Comparison of ENCODE assay signal across 9 mouse cellular contexts in genomic region chr11:114636292-114636691, GRCm38 (mm10). TPM values are rescaled to one million over a fixed set of nuclear protein-coding genes. Genes with fewer than 3 reads are reported as not detected.
DNase-seq lines count a peak whose midpoint lies in the region; ATAC-seq and TF ChIP-seq lines count a peak whose summit lies in the region.
"Had no signal": no experiment of that assay in that cellular context is flagged by ENCODE, and none has a peak within 500 bp of the region (broad histone marks: within the 10 kb centered on the region; RNA-seq: fewer than 3 reads in every experiment).

No protein-coding gene starts in this region.

- peak overlapping the region; percentile 21; the same call in 1 of the 2 replicates for H3K4me3 ChIP-seq in hindbrain, embryonic 10.5 days
- no peak overlapping the region for H3K4me3 ChIP-seq in lung, postnatal 0 days (ENCODE audit: low read depth, low read length)
- H3K4me3 ChIP-seq: myocyte had no signal

- H3K4me2 ChIP-seq in lung, postnatal 0 days (replicated peaks; ENCODE audit: low read depth, low read length) = no peak overlapping the region

- WGBS in hindbrain, embryonic 10.5 days = 2% methylated on average over 6 of the region's 6 CpGs
- WGBS in lung, postnatal 0 days = 2% methylated on average over 6 of the region's 6 CpGs

- H3K36me3 ChIP-seq in hindbrain, embryonic 10.5 days = no peaks in the 10 kb centered on the region
- no peaks in the 10 kb centered on the region for H3K36me3 ChIP-seq in lung, postnatal 0 days (ENCODE audit: insufficient read depth, low read length)

- H3K27ac ChIP-seq in hindbrain, embryonic 10.5 days = no peak overlapping the region
- H3K27ac ChIP-seq in lung, postnatal 0 days (ENCODE audit: low read length) = no peak overlapping the region

- H3K4me1 ChIP-seq in hindbrain, embryonic 10.5 days (replicated peaks) = peaks cover 44% of the 10 kb centered on the region
- H3K4me1 ChIP-seq in lung, postnatal 0 days (ENCODE audit: insufficient read depth, low read depth, low read length) = no peaks in the 10 kb centered on the region

- no peaks in the 10 kb centered on the region for H3K9me3 ChIP-seq in hindbrain, embryonic 10.5 days
- H3K9me3 ChIP-seq in lung, postnatal 0 days (ENCODE audit: low read length) = no peaks in the 10 kb centered on the region

- peaks cover 56% of the 10 kb centered on the region for H3K27me3 ChIP-seq in hindbrain, embryonic 10.5 days (ENCODE audit: insufficient read depth, poor library complexity, severe bottlenecking)
- 0 out of 2 replicates have a peak, but pooled peaks cover 10% of the 10 kb centered on the region for H3K27me3 ChIP-seq in lung, postnatal 0 days (replicated peaks; ENCODE audit: insufficient read depth, low read length)

- TF ChIP-seq CTCF in lung, postnatal 0 days (IDR thresholded peaks at IDR 0.05) = peak; percentile 96

- peak; percentile 85 for DNase-seq in Muller cell, postnatal 12 days (ENCODE audit: inconsistent ontology term)
- DNase-seq in cerebellum, adult 9-10 months = peak; percentile 92
- peak; percentile 78 to 96 for DNase-seq in frontal cortex, adult 2 months (ENCODE audit: extremely low spot score in 1 of 2, low spot score in 1 of 2)
- peak; percentile 92 for DNase-seq in hindbrain, embryonic 10.5 days (ENCODE audit: low spot score)
- peak; percentile 77 to 87 for DNase-seq in layer of hippocampus, adult 8-10 months (ENCODE audit: low spot score in 2 of 2)
- peak; percentile 86 for DNase-seq in lung, postnatal 0 days (ENCODE audit: low spot score)
- DNase-seq in retina, adult 2 months (ENCODE audit: low read depth, low spot score) = peak; percentile 65
- peak; percentile 86 for DNase-seq in thymus, postnatal 14 days

- no peak for TF ChIP-seq EP300 in lung, postnatal 0 days (IDR thresholded peaks at IDR 0.05)

- peak; percentile 46; the same call in 1 of the 2 replicates for ATAC-seq in lung, postnatal 0 days

- H3K9ac ChIP-seq in lung, postnatal 0 days (replicated peaks; ENCODE audit: low read depth) = no peak overlapping the region

RNA-seq across cellular contexts. Expression of gene Rpl38, which starts 32.0 kb away (rescaled TPM):
- 1,969 and 2,066 TPM in 2 replicates for polyA plus RNA-seq in frontal cortex, adult 2 months (2012; rRNA removed)
- 959 and 1,042 TPM in 2 replicates for polyA plus RNA-seq in hindbrain, embryonic 10.5 days (2016; fragmentation: Nextera tagmentation; extraction: Ambion mirVana)
- total RNA-seq in layer of hippocampus, adult 8-10 months (2022) = 1,000 to 10,000 TPM in 2 of 4 experiments, 100 to 1,000 TPM in 2; 690 to 1,011 (median 866) TPM
- 728 and 824 TPM in 2 replicates for polyA plus RNA-seq in lung, postnatal 0 days (2015; fragmentation: Nextera tagmentation; extraction: Ambion mirVana)

RNA-seq across cellular contexts. Expression of gene Ttyh2, which starts 38.9 kb away (rescaled TPM):
- 19.0 and 20.1 TPM in 2 replicates for polyA plus RNA-seq in frontal cortex, adult 2 months (2012; rRNA removed)
- polyA plus RNA-seq in hindbrain, embryonic 10.5 days (2016; fragmentation: Nextera tagmentation; extraction: Ambion mirVana) = 15.6 and 15.9 TPM in 2 replicates
- total RNA-seq in layer of hippocampus, adult 8-10 months (2022) = 10 to 100 TPM; 29.9 to 38.8 (median 36.2) TPM
- polyA plus RNA-seq in lung, postnatal 0 days (2015; fragmentation: Nextera tagmentation; extraction: Ambion mirVana) = 20.1 and 22.3 TPM in 2 replicates
